Mouse (Mus musculus) spleen, embryonic (tissue): Measurements from ENCODE around the gene Pabpc6.

Experiments
- CTCF ChIA-PET: fragments of 350-600 bp; sonication (Branson Sonifier 250); formaldehyde crosslinking; loops from one replicate; lab custom pipeline; 2022; lab: Charles Lee

Gene Pabpc6

GRCm38 (mm10) chr17:9669283-9669905, at the start of gene Pabpc6:
Gene Pabpc6 (minus strand): TSS chr17:9669717.
- CTCF ChIA-PET = no interaction called here

- CTCF ChIA-PET = interaction anchor here (0.6 kb wide), 1 partner anchor 45 kb away, joined by 19 read pairs; no protein-coding TSS in a partner anchor
Observed at GRCm38 (mm10) chr17:9710910-9711309, 41.4 kb upstream of the Pabpc6 start.

- CTCF ChIA-PET = no interaction called here
Observed at GRCm38 (mm10) chr17:9708888-9709287, 39.4 kb upstream of the Pabpc6 start.

GRCm38 (mm10) chr17:9707356-9707755, 37.8 kb upstream of the Pabpc6 start:
- CTCF ChIA-PET = no interaction called here

- CTCF ChIA-PET = no interaction called here
Observed at GRCm38 (mm10) chr17:9697763-9698162, 28.2 kb upstream of the Pabpc6 start.

- CTCF ChIA-PET = no interaction called here
Observed at GRCm38 (mm10) chr17:9691251-9691650, 21.7 kb upstream of the Pabpc6 start.

GRCm38 (mm10) chr17:9683539-9684155, 14.1 kb upstream of the Pabpc6 start:
- CTCF ChIA-PET = no interaction called here

- CTCF ChIA-PET = no interaction called here
Observed at GRCm38 (mm10) chr17:9680741-9681140, 11.2 kb upstream of the Pabpc6 start.

- CTCF ChIA-PET = no interaction called here
Observed at GRCm38 (mm10) chr17:9675175-9675789, 5.8 kb upstream of the Pabpc6 start.

- CTCF ChIA-PET = no interaction called here
Observed at GRCm38 (mm10) chr17:9667955-9668354, 1.6 kb downstream of the Pabpc6 start.

- CTCF ChIA-PET = no interaction called here
Observed at GRCm38 (mm10) chr17:9658651-9659050, 10.9 kb downstream of the Pabpc6 start.

GRCm38 (mm10) chr17:9654155-9654554, 15.4 kb downstream of the Pabpc6 start:
- CTCF ChIA-PET = no interaction called here

- CTCF ChIA-PET = no interaction called here
Observed at GRCm38 (mm10) chr17:9647644-9648043, 21.9 kb downstream of the Pabpc6 start.

GRCm38 (mm10) chr17:9643657-9644180, 25.8 kb downstream of the Pabpc6 start:
- CTCF ChIA-PET = no interaction called here

GRCm38 (mm10) chr17:9637011-9637410, 32.5 kb downstream of the Pabpc6 start:
- CTCF ChIA-PET = no interaction called here

- CTCF ChIA-PET = no interaction called here
Observed at GRCm38 (mm10) chr17:9632579-9633252, 36.8 kb downstream of the Pabpc6 start.

- CTCF ChIA-PET = no interaction called here
Observed at GRCm38 (mm10) chr17:9632140-9632539, 37.4 kb downstream of the Pabpc6 start.

GRCm38 (mm10) chr17:9631081-9631480, 38.4 kb downstream of the Pabpc6 start:
- CTCF ChIA-PET = interaction anchor here (0.5 kb wide), 1 partner anchor 115 kb away, joined by 5 read pairs; no protein-coding TSS in a partner anchor

GRCm38 (mm10) chr17:9627011-9627410, 42.5 kb downstream of the Pabpc6 start:
- CTCF ChIA-PET = no interaction called here
